ENCODE assay signal across 9 mouse cellular contexts in genomic region chr13:109615785-109616281, GRCm38 (mm10).
DNase-seq lines count a peak whose midpoint lies in the region; ATAC-seq and TF ChIP-seq lines count a peak whose summit lies in the region.
"Had no signal": no experiment of that assay in that cellular context is flagged by ENCODE, and none has a peak within 500 bp of the region (broad histone marks: within the 10 kb centered on the region; RNA-seq: fewer than 3 reads in every experiment).

No protein-coding gene starts in this region.

- TF ChIP-seq CTCF in testis, adult 2 months (IDR thresholded peaks at IDR 0.05; ENCODE audit: control insufficient read depth, insufficient read depth, insufficient replicate concordance, low read depth, low read length): no peak

- no peaks in the 10 kb centered on the region for H3K4me1 ChIP-seq in testis, adult 2 months (ENCODE audit: control insufficient read depth, insufficient read depth, low read length)

- peak; percentile 77 for ATAC-seq in frontal cortex, adult (ENCODE audit: low TSS enrichment)

- H3K27me3 ChIP-seq in testis, adult 2 months (ENCODE audit: control insufficient read depth, insufficient read depth, low read length): no peaks in the 10 kb centered on the region

- H3K27ac ChIP-seq in testis, adult 2 months (ENCODE audit: control insufficient read depth, insufficient read depth, low read depth, low read length): no peak overlapping the region
- H3K27ac ChIP-seq: macrophage had no signal

- no peak for TF ChIP-seq POLR2A in testis, adult 2 months (IDR thresholded peaks at IDR 0.05; ENCODE audit: control insufficient read depth, low read depth, low read length)

- intact Hi-C loops in heart, postnatal 10 days (cut with DNase I): loop anchor here (1.0 to 10.0 kb wide), 4 partner anchors 71 to 289 kb away; no protein-coding TSS in a partner anchor

- no peak for DNase-seq in frontal cortex, postnatal 36 days (ENCODE audit: low spot score in 2 of 2)
- DNase-seq in testis, postnatal 10 days (ENCODE audit: low spot score): no peak
- DNase-seq in heart, postnatal 10 days: peak; percentile 44 to 47
- DNase-seq in lung, postnatal 10 days: peak; percentile 32
- no peak for DNase-seq in urinary bladder, postnatal 36 days (ENCODE audit: low spot score in 2 of 2)
- no peak for DNase-seq in spleen, adult 12 weeks (ENCODE audit: low spot score)

- H3K36me3 ChIP-seq in testis, adult 2 months (ENCODE audit: control insufficient read depth, insufficient read depth, low read length): no peaks in the 10 kb centered on the region

- H3K4me3 ChIP-seq in testis, adult 2 months (ENCODE audit: control insufficient read depth, low read depth, low read length): peak overlapping the region; percentile 11; the same call in 1 of the 2 replicates

Comparison
In these comparisons a context has a peak if more than half of its experiments do, and no peak if none do; other contexts are left out.
1. DNase-seq: peak in heart, postnatal 10 days (2 of 2) and lung, postnatal 10 days (single experiment); none in frontal cortex, postnatal 36 days (0 of 2), testis, postnatal 10 days (single experiment), urinary bladder, postnatal 36 days (0 of 2) and spleen, adult 12 weeks (single experiment).